In genomic region chr12:95205081-95205480, GRCm38 (mm10) we compare ENCODE assay signal across 24 mouse cellular contexts.
DNase-seq lines count a peak whose midpoint lies in the region; ATAC-seq and TF ChIP-seq lines count a peak whose summit lies in the region.
"Had no signal": no experiment of that assay in that cellular context is flagged by ENCODE, and none has a peak within 500 bp of the region (broad histone marks: within the 10 kb centered on the region; RNA-seq: fewer than 3 reads in every experiment).

No protein-coding gene starts in this region.

- H3K36me3 ChIP-seq in midbrain, embryonic 14.5 days (ENCODE audit: control insufficient read depth, insufficient read depth, low read length), result no peaks in the 10 kb centered on the region
- no peaks in the 10 kb centered on the region for H3K36me3 ChIP-seq in midbrain, embryonic 13.5 days
- H3K36me3 ChIP-seq in midbrain, postnatal 0 days (ENCODE audit: insufficient read depth, low read length), result no peaks in the 10 kb centered on the region
- H3K36me3 ChIP-seq in intestine, embryonic 16.5 days (ENCODE audit: control insufficient read depth, insufficient read depth, low read length), result no peaks in the 10 kb centered on the region
- H3K36me3 ChIP-seq: embryonic facial prominence, embryonic 10.5 days; embryonic facial prominence, embryonic 13.5 days; forebrain, embryonic 10.5 days; heart, embryonic 13.5 days had no signal

- no peak for ATAC-seq in midbrain, embryonic 14.5 days (ENCODE audit: low FRiP score, low TSS enrichment)
- no peak for ATAC-seq in midbrain, embryonic 13.5 days
- ATAC-seq in midbrain, postnatal 0 days (ENCODE audit: low FRiP score), result no peak
- ATAC-seq in intestine, embryonic 16.5 days, result no peak
- ATAC-seq: activated CD4-positive, CD25-positive, alpha-beta regulatory T cell, adult 4 months; CD4-positive, CD25-positive, alpha-beta regulatory T cell, adult 4 months; forebrain, embryonic 13.5 days; forebrain, embryonic 16.5 days had no signal

- H3K27me3 ChIP-seq in midbrain, embryonic 14.5 days (ENCODE audit: control insufficient read depth, insufficient read depth, low read length), result no peaks in the 10 kb centered on the region
- H3K27me3 ChIP-seq in midbrain, embryonic 13.5 days, result no peaks in the 10 kb centered on the region
- H3K27me3 ChIP-seq in midbrain, postnatal 0 days (ENCODE audit: insufficient read depth, low read length), result no peaks in the 10 kb centered on the region
- no peaks in the 10 kb centered on the region for H3K27me3 ChIP-seq in intestine, embryonic 16.5 days (replicated peaks; ENCODE audit: control insufficient read depth, insufficient read depth, low read length)
- H3K27me3 ChIP-seq: embryonic facial prominence, embryonic 13.5 days; forebrain, embryonic 13.5 days; heart, embryonic 13.5 days had no signal

- H3K4me3 ChIP-seq in midbrain, embryonic 14.5 days (replicated peaks; ENCODE audit: low read depth, low read length), result no peak overlapping the region
- H3K4me3 ChIP-seq in midbrain, embryonic 13.5 days (replicated peaks), result no peak overlapping the region
- H3K4me3 ChIP-seq in midbrain, postnatal 0 days (ENCODE audit: low read depth, low read length), result no peak overlapping the region
- H3K4me3 ChIP-seq in intestine, embryonic 16.5 days (ENCODE audit: low read length), result no peak overlapping the region
- H3K4me3 ChIP-seq: embryonic facial prominence, embryonic 10.5 days; embryonic facial prominence, embryonic 13.5 days; erythroblast, embryonic 14.5 days; forebrain, embryonic 10.5 days; forebrain, embryonic 13.5 days; heart, embryonic 13.5 days had no signal

- no peaks in the 10 kb centered on the region for H3K9me3 ChIP-seq in midbrain, embryonic 14.5 days (ENCODE audit: control insufficient read depth, low read length)
- no peaks in the 10 kb centered on the region for H3K9me3 ChIP-seq in midbrain, embryonic 13.5 days
- no peaks in the 10 kb centered on the region for H3K9me3 ChIP-seq in midbrain, postnatal 0 days (ENCODE audit: low read length)
- H3K9me3 ChIP-seq in intestine, embryonic 16.5 days (ENCODE audit: control insufficient read depth, low read length), result no peaks in the 10 kb centered on the region
- H3K9me3 ChIP-seq: embryonic facial prominence, embryonic 10.5 days; embryonic facial prominence, embryonic 13.5 days; forebrain, embryonic 10.5 days; forebrain, embryonic 13.5 days; heart, embryonic 13.5 days had no signal

- H3K4me1 ChIP-seq in midbrain, embryonic 14.5 days (ENCODE audit: control insufficient read depth, insufficient read depth, low read length), result no peaks in the 10 kb centered on the region
- H3K4me1 ChIP-seq in midbrain, embryonic 13.5 days (replicated peaks), result no peaks in the 10 kb centered on the region
- no peaks in the 10 kb centered on the region for H3K4me1 ChIP-seq in midbrain, postnatal 0 days (ENCODE audit: insufficient read depth, low read length)
- H3K4me1 ChIP-seq in intestine, embryonic 16.5 days (ENCODE audit: control insufficient read depth, insufficient read depth, low read length), result no peaks in the 10 kb centered on the region
- H3K4me1 ChIP-seq: embryonic facial prominence, embryonic 10.5 days; embryonic facial prominence, embryonic 13.5 days; forebrain, embryonic 10.5 days; forebrain, embryonic 13.5 days had no signal

- H3K9ac ChIP-seq in midbrain, embryonic 14.5 days (replicated peaks; ENCODE audit: low read length), result no peak overlapping the region
- H3K9ac ChIP-seq in midbrain, embryonic 13.5 days (replicated peaks), result no peak overlapping the region
- H3K9ac ChIP-seq in midbrain, postnatal 0 days (replicated peaks; ENCODE audit: low read length, poor library complexity, severe bottlenecking), result no peak overlapping the region
- no peak overlapping the region for H3K9ac ChIP-seq in intestine, embryonic 16.5 days (ENCODE audit: low read depth, low read length)
- H3K9ac ChIP-seq: embryonic facial prominence, embryonic 13.5 days; forebrain, embryonic 13.5 days; heart, embryonic 13.5 days; hindbrain, embryonic 14.5 days had no signal

- peak; percentile 33 for DNase-seq in midbrain, embryonic 14.5 days
- peak; percentile 1 for DNase-seq in ZHBTc4 (ENCODE audit: low read depth, low spot score)
- DNase-seq in brain, adult 2 months (ENCODE audit: low read depth, low spot score), result peak; percentile 2
- peak; percentile 1 for DNase-seq in midbrain, postnatal 0 days (ENCODE audit: low spot score)
- DNase-seq in spleen, adult 12 weeks (ENCODE audit: low spot score), result no peak
- DNase-seq in left cerebral cortex, adult 8-10 months (ENCODE audit: low spot score in 2 of 2), result no peak
- DNase-seq: cerebellum, adult 11-12 months; cerebellum, adult 8-10 months; cerebellum, postnatal 36 days; embryo, embryonic 11 days; gastrocnemius, postnatal 25 days; heart, postnatal 4 days had no signal

- H3K27ac ChIP-seq in midbrain, embryonic 14.5 days (replicated peaks; ENCODE audit: low read depth, low read length), result no peak overlapping the region
- H3K27ac ChIP-seq in midbrain, embryonic 13.5 days, result no peak overlapping the region
- H3K27ac ChIP-seq in midbrain, postnatal 0 days (ENCODE audit: low read depth, low read length), result no peak overlapping the region
- no peak overlapping the region for H3K27ac ChIP-seq in intestine, embryonic 16.5 days (ENCODE audit: low read length)
- H3K27ac ChIP-seq: embryonic facial prominence, embryonic 10.5 days; embryonic facial prominence, embryonic 13.5 days; forebrain, embryonic 10.5 days; forebrain, embryonic 13.5 days; heart, embryonic 13.5 days; hindbrain, embryonic 14.5 days had no signal

- no peak overlapping the region for H3K4me2 ChIP-seq in midbrain, embryonic 14.5 days (ENCODE audit: low read length)
- H3K4me2 ChIP-seq in midbrain, embryonic 13.5 days (replicated peaks), result no peak overlapping the region
- H3K4me2 ChIP-seq in midbrain, postnatal 0 days (ENCODE audit: low read depth, low read length, poor library complexity, severe bottlenecking), result no peak overlapping the region
- no peak overlapping the region for H3K4me2 ChIP-seq in intestine, embryonic 16.5 days (ENCODE audit: low read depth, low read length)
- H3K4me2 ChIP-seq: embryonic facial prominence, embryonic 13.5 days; forebrain, embryonic 13.5 days; heart, embryonic 13.5 days; hindbrain, embryonic 14.5 days had no signal

- 48% methylated on average over 3 of the region's 3 CpGs for WGBS in midbrain, embryonic 14.5 days
- WGBS in midbrain, embryonic 13.5 days, result 58% methylated on average over 3 of the region's 3 CpGs
- 53% methylated on average over 3 of the region's 3 CpGs for WGBS in midbrain, postnatal 0 days
- 83% methylated on average over 3 of the region's 3 CpGs for WGBS in intestine, embryonic 16.5 days

- no peak for TF ChIP-seq CTCF in midbrain, postnatal 0 days (IDR thresholded peaks at IDR 0.05)

Comparison
In these comparisons a context has a peak if more than half of its experiments do, and no peak if none do; other contexts are left out.
1. DNase-seq: peak in midbrain, embryonic 14.5 days (single experiment), ZHBTc4 (single experiment), brain, adult 2 months (single experiment) and midbrain, postnatal 0 days (single experiment); none in spleen, adult 12 weeks (single experiment) and left cerebral cortex, adult 8-10 months (0 of 2).